Mouse (Mus musculus): Measurements from ENCODE around the gene Fam187b.

GRCm38 (mm10) chr7:30953459-30953858 is 20.1 kb upstream of the Fam187b start:
- TF ChIP-seq CTCF (IDR thresholded peaks at IDR 0.05; ENCODE audit: low read depth, low read length): no peak
- TF ChIP-seq POLR2A (IDR thresholded peaks at IDR 0.05; ENCODE audit: extremely low read depth, insufficient read depth, low read length): no peak
